Mouse (Mus musculus): ENCODE data around the gene Atxn7l1.
A peak's percentile ranks its signal among the peaks of the same experiment; 100 is the strongest.

Atxn7l1 gene

DNA sequence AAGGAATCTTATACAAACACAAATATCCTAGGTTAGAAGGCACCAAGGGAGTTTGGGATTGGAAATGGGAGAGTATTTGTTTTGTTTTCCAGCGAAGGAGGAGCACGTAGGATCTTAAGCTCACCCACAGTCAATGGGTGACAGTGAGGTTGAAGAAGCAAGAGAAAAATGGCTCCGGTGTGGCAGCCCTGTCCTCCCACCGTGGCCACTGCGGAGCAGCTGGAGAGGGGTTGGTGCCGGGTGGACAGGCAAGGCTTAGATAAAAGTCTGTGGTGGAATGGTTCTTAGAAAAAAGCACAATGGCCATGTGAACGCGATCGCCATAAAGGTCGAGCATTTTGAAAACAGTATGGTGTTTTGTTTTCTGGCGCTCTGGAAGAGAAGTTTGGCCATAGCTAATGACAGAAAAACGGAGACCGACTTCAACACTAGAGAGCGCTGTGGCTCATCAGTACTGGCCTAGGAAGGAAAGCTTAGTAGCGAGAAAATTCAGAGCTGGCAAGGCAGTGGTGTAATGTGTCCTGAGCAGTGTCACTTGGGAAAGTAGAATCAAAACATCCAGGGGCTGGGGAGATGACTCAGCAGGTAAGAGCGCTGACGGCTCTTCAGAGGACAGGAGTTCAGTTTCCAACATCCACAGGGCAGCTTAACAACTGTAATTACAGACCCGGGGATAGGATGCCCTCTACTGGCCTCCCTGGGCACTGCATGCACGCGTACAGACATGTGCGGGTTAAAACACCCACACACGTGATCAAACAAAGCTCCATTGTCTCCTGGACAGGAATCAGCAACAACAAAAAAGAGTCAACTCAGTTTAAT, 232.3 kb downstream of the Atxn7l1 start:
- peak; percentile 92 for DNase-seq (ENCODE audit: low spot score)

DNA sequence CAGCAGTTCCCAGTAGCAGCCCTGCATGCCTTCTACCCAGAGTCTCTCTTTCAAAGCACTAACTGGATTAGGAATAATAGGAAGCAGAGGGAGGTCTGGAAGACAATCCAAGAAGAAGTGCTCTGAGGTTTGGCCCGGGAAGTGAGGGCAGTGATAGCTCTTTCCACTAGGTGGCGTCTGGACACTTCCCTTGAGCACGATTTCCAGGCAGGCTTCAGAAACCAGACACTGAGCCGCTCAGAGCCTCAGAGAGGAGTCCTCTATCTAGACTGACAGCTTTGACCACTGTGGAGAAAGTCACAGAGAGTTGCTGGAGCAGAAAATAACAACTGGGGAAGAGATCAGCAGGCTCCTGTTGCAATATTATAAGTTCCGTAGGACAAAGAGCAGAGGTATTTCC, 241.3 kb downstream of the Atxn7l1 start:
- peak; percentile 91 for DNase-seq (ENCODE audit: low spot score)

DNA sequence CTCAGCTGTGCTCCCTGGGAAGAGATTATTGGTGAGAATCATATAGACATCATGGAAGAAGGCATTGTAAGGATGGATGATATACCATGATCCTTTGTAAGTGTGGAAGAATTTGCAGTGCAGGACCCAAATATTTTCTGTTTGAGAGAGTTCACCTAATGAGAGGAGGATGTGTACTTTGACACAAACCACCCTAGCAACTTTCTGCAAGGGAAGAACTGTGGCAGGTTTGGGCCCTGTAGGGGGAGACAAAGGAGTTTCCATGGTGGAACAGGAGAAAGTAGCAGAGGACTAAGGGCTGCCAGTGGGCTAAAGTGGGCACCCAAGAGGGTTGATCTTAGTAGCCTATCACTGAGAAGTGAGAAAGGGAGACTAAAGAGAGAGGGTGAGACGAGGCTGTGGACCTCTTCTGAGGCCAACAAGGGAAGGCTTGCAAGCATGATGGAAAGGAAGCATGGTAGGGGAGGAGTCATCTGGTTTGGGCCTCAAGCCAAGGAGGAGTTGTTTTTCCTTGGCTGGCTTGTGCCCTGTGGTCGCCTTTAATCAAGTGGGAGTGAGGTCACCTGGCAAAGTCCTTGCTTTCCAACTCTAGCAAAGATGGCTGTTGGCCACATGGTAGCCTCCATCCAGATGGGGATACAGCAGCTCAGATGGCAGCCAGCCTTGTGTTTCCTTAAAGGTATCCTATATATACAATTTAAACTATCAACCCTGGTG, 243.5 kb downstream of the Atxn7l1 start:
- DNase-seq (ENCODE audit: low spot score) = no peak

DNA sequence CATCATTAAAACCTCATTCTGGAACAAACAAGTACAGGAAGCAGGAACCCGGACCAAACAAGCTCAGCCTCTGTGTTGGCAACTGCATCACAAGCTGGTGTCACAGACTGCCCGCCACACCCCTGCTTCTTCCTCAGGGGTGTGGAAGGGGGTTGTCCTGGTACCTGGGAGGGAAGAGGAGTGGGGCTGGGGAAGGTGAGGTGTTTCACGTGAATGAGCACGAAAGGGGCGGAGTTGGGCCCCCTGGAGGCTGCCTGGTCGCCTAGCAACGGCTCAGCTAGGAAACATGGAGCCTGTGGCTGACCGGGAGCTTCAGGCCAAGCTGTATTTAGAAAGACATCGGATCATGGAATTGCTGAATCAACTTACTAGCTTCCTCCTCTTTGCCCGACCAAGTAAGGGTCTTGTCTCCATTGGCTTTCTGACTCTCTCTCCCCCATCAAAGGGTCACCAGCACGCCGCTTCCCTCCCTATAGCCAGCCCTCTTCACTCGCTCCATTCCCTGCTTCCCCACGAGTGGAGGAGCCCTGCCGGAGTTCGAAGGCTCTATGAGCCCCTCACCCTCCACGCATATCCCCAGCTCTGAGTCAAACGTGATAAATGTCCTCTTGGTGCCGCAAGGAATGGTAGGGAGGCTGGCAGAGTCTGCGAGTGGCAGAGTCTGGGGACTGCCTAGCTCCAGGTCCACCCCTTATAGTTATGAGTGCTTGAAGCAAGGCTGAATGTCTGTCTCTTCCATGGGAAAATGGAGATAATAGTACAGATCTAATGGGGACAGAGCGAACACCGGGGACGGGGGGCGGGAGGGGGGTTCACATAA, 247.5 kb downstream of the Atxn7l1 start, which contains the start of gene Efcab10:
Gene Efcab10, plus strand, starts transcription at position 51 of the 820 bp plus-strand sequence.
- no peak for DNase-seq (ENCODE audit: low spot score)

DNA sequence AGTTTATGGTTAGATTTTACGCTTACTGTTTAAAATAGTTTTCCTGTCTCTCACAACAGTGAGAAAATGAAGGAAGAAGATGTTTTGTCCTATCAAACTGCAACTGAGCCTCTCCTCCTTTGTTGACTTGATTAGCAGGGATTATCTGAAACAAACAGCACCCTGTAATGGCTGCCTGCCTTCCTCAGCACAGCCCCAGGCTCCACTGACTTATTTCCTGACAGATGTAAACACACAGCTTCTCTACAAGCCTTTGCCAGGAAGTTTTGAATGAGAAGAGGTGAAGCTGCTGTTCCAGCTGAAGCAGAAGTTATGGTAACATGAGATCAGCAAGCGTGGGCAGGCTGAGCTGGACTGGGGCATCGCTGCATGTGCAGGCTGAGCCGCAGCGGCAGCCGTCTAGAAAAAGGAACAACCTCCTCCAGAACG, 255.8 kb downstream of the Atxn7l1 start:
- DNase-seq (ENCODE audit: low spot score) = no peak

DNA sequence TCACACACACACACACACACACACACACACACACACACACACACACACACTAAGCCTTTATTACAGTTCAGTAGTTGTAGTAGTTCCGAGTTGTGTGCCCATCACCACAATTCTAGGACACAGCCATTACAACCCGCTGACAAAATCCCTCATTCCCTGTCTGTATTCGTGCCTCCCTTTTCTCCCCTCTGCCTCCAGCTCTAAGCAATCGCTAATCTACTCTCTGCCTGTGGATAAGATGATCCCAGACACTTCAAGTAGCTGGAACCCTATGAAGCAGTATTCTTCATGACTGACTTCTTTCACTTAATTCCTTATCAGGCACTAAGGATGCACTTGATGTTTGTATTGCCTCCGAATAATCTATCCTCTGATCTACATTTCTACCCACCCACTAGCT, 257.5 kb downstream of the Atxn7l1 start:
- peak; percentile 19 for DNase-seq (ENCODE audit: low spot score)

DNA sequence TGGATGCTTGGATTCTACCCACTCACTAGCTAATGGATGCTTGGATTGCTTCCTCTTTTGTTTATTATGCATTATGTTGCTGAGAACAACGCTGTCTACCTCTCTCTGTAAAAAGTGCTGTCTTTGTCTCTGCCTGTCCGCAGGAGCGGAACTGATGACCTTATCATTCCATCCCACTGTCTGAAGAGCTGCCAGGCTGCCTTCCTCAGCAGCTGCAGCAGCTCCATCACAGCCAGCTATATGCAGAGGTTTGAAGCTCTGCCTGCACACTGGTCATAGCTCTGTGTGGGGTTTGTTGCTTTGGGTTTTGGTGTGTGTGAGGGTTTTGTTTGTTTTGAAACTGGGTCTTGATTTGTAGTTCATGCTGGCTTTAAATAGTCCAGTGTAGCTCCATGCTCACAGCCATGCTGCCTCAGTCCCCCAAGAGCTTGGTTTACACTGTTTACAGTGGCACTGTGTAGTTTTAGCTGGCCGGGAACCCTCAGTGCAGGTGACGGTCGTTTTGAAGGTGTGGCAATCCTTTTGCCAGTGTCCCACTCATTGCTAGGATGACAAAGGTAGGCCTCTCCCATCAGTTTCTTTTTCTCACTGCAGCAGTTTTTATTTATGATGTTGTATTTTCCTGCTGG, 258.0 kb downstream of the Atxn7l1 start:
- DNase-seq (ENCODE audit: low spot score) = peak; percentile 49

DNA sequence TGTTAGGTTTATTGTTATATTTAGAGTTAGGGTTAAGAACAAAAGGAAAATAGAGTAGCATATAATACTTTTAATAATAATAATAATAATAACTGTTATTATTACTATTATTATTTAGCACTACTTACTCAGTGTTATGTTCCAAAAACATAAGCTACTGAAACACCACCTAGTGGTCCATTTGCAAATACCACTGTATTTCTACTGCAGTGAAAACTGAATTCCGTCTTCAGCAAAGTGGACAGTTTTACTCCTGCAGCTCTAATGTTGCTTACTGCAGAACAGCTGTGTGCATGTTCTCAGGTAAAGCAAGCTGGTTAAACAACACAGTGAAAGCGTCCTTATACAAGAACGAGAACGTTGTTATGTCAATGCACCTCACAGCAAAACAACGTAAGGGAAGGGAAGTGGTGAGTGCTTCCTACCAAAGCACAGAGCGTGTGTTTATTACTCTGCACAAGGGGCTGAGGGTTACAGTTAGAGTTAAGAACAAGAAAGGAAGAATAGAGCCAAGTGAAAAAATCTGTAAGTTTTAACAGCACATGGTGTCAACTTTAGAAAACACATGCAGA, 264.2 kb downstream of the Atxn7l1 start:
- DNase-seq (ENCODE audit: low spot score) = no peak
